Comparison of ENCODE assay signal across 8 mouse cellular contexts in genomic region chr3:90220088-90220487, GRCm38 (mm10). TPM values are rescaled to one million over a fixed set of nuclear protein-coding genes. Genes with fewer than 3 reads are reported as not detected.
DNase-seq lines count a peak whose midpoint lies in the region; ATAC-seq and TF ChIP-seq lines count a peak whose summit lies in the region.

No protein-coding gene starts in this region.

- peak overlapping the region; percentile 78 for H3K4me2 ChIP-seq in forebrain, postnatal 0 days (ENCODE audit: low read depth)
- peak overlapping the region; percentile 70 for H3K4me2 ChIP-seq in limb, embryonic 12.5 days
- peak overlapping the region; percentile 68 for H3K4me2 ChIP-seq in midbrain, embryonic 12.5 days (replicated peaks)
- H3K4me2 ChIP-seq in stomach, embryonic 16.5 days (ENCODE audit: low read depth, low read length), result peak overlapping the region; percentile 72

- H3K27ac ChIP-seq in forebrain, postnatal 0 days (ENCODE audit: low read depth, low read length), result peak overlapping the region; percentile 52; the same call in 1 of the 2 replicates
- peak overlapping the region; percentile 91 for H3K27ac ChIP-seq in limb, embryonic 12.5 days
- peak overlapping the region; percentile 69 for H3K27ac ChIP-seq in midbrain, embryonic 12.5 days (replicated peaks)
- peak overlapping the region; percentile 92 for H3K27ac ChIP-seq in stomach, embryonic 16.5 days (ENCODE audit: low read length)

- peak; percentile 77 for TF ChIP-seq CTCF in forebrain, postnatal 0 days (IDR thresholded peaks at IDR 0.05; ENCODE audit: low read depth)

- ATAC-seq in forebrain, postnatal 0 days, result peak; percentile 80
- ATAC-seq in inflammation-experienced regulatory T-cells, adult 6 months, result peak; percentile 77
- ATAC-seq in limb, embryonic 12.5 days (ENCODE audit: insufficient number of reproducible peaks, insufficient read depth, low FRiP score, low TSS enrichment, low read depth), result no peak
- 0 out of 2 replicates have a peak, but pooled peaks have one; percentile 31 for ATAC-seq in midbrain, embryonic 12.5 days (ENCODE audit: low FRiP score, low read depth)
- ATAC-seq in stomach, embryonic 16.5 days (ENCODE audit: insufficient read depth, low FRiP score), result peak; percentile 66

- DNase-seq in urinary bladder, postnatal 14 days (ENCODE audit: low spot score), result peak; percentile 47
- DNase-seq in urinary bladder, postnatal 4 days (ENCODE audit: low spot score in 2 of 2), result no peak
- peak; percentile 81 for DNase-seq in cerebellum, adult 9-10 months
- DNase-seq in forebrain, postnatal 0 days, result peak; percentile 82

- H3K27me3 ChIP-seq in forebrain, postnatal 0 days (ENCODE audit: insufficient read depth, low read length), result no peaks in the 10 kb centered on the region
- no peaks in the 10 kb centered on the region for H3K27me3 ChIP-seq in limb, embryonic 12.5 days
- no peaks in the 10 kb centered on the region for H3K27me3 ChIP-seq in midbrain, embryonic 12.5 days
- no peaks in the 10 kb centered on the region for H3K27me3 ChIP-seq in stomach, embryonic 16.5 days (ENCODE audit: control insufficient read depth, insufficient read depth, low read length)

- no peaks in the 10 kb centered on the region for H3K9me3 ChIP-seq in forebrain, postnatal 0 days (ENCODE audit: low read length)
- H3K9me3 ChIP-seq in limb, embryonic 12.5 days, result no peaks in the 10 kb centered on the region
- no peaks in the 10 kb centered on the region for H3K9me3 ChIP-seq in midbrain, embryonic 12.5 days
- H3K9me3 ChIP-seq in stomach, embryonic 16.5 days (replicated peaks; ENCODE audit: control insufficient read depth, low read length), result no peaks in the 10 kb centered on the region

- no peaks in the 10 kb centered on the region for H3K36me3 ChIP-seq in forebrain, postnatal 0 days (ENCODE audit: insufficient read depth)
- H3K36me3 ChIP-seq in limb, embryonic 12.5 days, result peaks cover 25% of the 10 kb centered on the region
- 0 out of 2 replicates have a peak, but pooled peaks cover 5% of the 10 kb centered on the region for H3K36me3 ChIP-seq in midbrain, embryonic 12.5 days
- peaks cover 4% of the 10 kb centered on the region; the same call in 1 of the 2 replicates for H3K36me3 ChIP-seq in stomach, embryonic 16.5 days (ENCODE audit: control insufficient read depth, insufficient read depth, low read length)

- 13% methylated on average over 6 of the region's 6 CpGs for WGBS in forebrain, postnatal 0 days
- 17% methylated on average over 6 of the region's 6 CpGs for WGBS in limb, embryonic 12.5 days
- WGBS in midbrain, embryonic 12.5 days, result 16% methylated on average over 6 of the region's 6 CpGs
- WGBS in stomach, embryonic 16.5 days, result 5% methylated on average over 6 of the region's 6 CpGs

- H3K4me3 ChIP-seq in forebrain, postnatal 0 days (ENCODE audit: low read depth, low read length), result peak overlapping the region; percentile 37
- H3K4me3 ChIP-seq in limb, embryonic 12.5 days (replicated peaks), result peak overlapping the region; percentile 57
- H3K4me3 ChIP-seq in midbrain, embryonic 12.5 days, result peak overlapping the region; percentile 45
- H3K4me3 ChIP-seq in stomach, embryonic 16.5 days (replicated peaks; ENCODE audit: low read length), result peak overlapping the region; percentile 62

- peak overlapping the region; percentile 41; the same call in 1 of the 2 replicates for H3K9ac ChIP-seq in forebrain, postnatal 0 days
- H3K9ac ChIP-seq in limb, embryonic 12.5 days (replicated peaks), result no peak overlapping the region
- peak overlapping the region; percentile 48 for H3K9ac ChIP-seq in midbrain, embryonic 12.5 days (replicated peaks)
- peak overlapping the region; percentile 79 for H3K9ac ChIP-seq in stomach, embryonic 16.5 days (ENCODE audit: low read length)

- 0 out of 2 replicates have a peak, but pooled peaks cover 5% of the 10 kb centered on the region for H3K4me1 ChIP-seq in forebrain, postnatal 0 days (ENCODE audit: insufficient read depth)
- H3K4me1 ChIP-seq in limb, embryonic 12.5 days (replicated peaks), result peaks cover 21% of the 10 kb centered on the region
- peaks cover 20% of the 10 kb centered on the region for H3K4me1 ChIP-seq in midbrain, embryonic 12.5 days
- peaks cover 13% of the 10 kb centered on the region for H3K4me1 ChIP-seq in stomach, embryonic 16.5 days (ENCODE audit: control insufficient read depth, insufficient read depth, low read length)

RNA-seq across cellular contexts. Expression of gene Rab13, which starts 6.6 kb away (rescaled TPM):
- total RNA-seq in forebrain, postnatal 0 days (2014; rRNA removed), result 9.8 and 11.4 TPM in 2 replicates
- 16.3 and 20.1 TPM in 2 replicates for polyA plus RNA-seq in forebrain, postnatal 0 days (2015; fragmentation: Nextera tagmentation; extraction: Ambion mirVana)
- under 1 TPM in 2 of 3 experiments, not detected in 1; 0.58 to 0.94 TPM for polyA plus RNA-seq in inflammation-experienced regulatory T-cells, adult 6 months (2017; shearing (Covaris generic))
- polyA plus RNA-seq in limb, embryonic 12.5 days (2016; fragmentation: Nextera tagmentation; extraction: Ambion mirVana), result 28.2 and 29.8 TPM in 2 replicates
- polyA plus RNA-seq in midbrain, embryonic 12.5 days (2016; fragmentation: Nextera tagmentation; extraction: Ambion mirVana), result 21.3 and 24.2 TPM in 2 replicates
- polyA plus RNA-seq in stomach, embryonic 16.5 days (2015; fragmentation: Nextera tagmentation; extraction: Ambion mirVana), result 30.5 and 33.1 TPM in 2 replicates

RNA-seq across cellular contexts. Expression of gene Rps27, which starts 6.6 kb away (rescaled TPM):
- 2,552 and 3,359 TPM in 2 replicates for total RNA-seq in forebrain, postnatal 0 days (2014; rRNA removed)
- polyA plus RNA-seq in forebrain, postnatal 0 days (2015; fragmentation: Nextera tagmentation; extraction: Ambion mirVana), result 824 and 1,232 TPM in 2 replicates
- 1,000 to 10,000 TPM; 3,921 to 9,955 (median 8,802) TPM for polyA plus RNA-seq in inflammation-experienced regulatory T-cells, adult 6 months (2017; shearing (Covaris generic))
- polyA plus RNA-seq in limb, embryonic 12.5 days (2016; fragmentation: Nextera tagmentation; extraction: Ambion mirVana), result 1,443 and 1,486 TPM in 2 replicates
- polyA plus RNA-seq in midbrain, embryonic 12.5 days (2016; fragmentation: Nextera tagmentation; extraction: Ambion mirVana), result 962 and 971 TPM in 2 replicates
- polyA plus RNA-seq in stomach, embryonic 16.5 days (2015; fragmentation: Nextera tagmentation; extraction: Ambion mirVana), result 1,106 and 1,465 TPM in 2 replicates

RNA-seq across cellular contexts. Expression of gene Jtb, which starts 11.3 kb away (rescaled TPM):
- 70.1 and 75.7 TPM in 2 replicates for total RNA-seq in forebrain, postnatal 0 days (2014; rRNA removed)
- polyA plus RNA-seq in forebrain, postnatal 0 days (2015; fragmentation: Nextera tagmentation; extraction: Ambion mirVana), result 131 and 139 TPM in 2 replicates
- 10 to 100 TPM; 61.4 to 73.4 (median 68.5) TPM for polyA plus RNA-seq in inflammation-experienced regulatory T-cells, adult 6 months (2017; shearing (Covaris generic))
- 86.2 and 88.6 TPM in 2 replicates for polyA plus RNA-seq in limb, embryonic 12.5 days (2016; fragmentation: Nextera tagmentation; extraction: Ambion mirVana)
- 96.1 and 97.8 TPM in 2 replicates for polyA plus RNA-seq in midbrain, embryonic 12.5 days (2016; fragmentation: Nextera tagmentation; extraction: Ambion mirVana)
- 92.3 and 104 TPM in 2 replicates for polyA plus RNA-seq in stomach, embryonic 16.5 days (2015; fragmentation: Nextera tagmentation; extraction: Ambion mirVana)

RNA-seq across cellular contexts. Expression of gene Creb3l4, which starts 23.2 kb away (rescaled TPM):
- 1.4 and 2.7 TPM in 2 replicates for total RNA-seq in forebrain, postnatal 0 days (2014; rRNA removed)
- polyA plus RNA-seq in forebrain, postnatal 0 days (2015; fragmentation: Nextera tagmentation; extraction: Ambion mirVana), result 0.91 and 1.0 TPM in 2 replicates
- not detected for polyA plus RNA-seq in inflammation-experienced regulatory T-cells, adult 6 months (2017; shearing (Covaris generic))
- polyA plus RNA-seq in limb, embryonic 12.5 days (2016; fragmentation: Nextera tagmentation; extraction: Ambion mirVana), result 11.7 and 12.9 TPM in 2 replicates
- 3.8 and 3.9 TPM in 2 replicates for polyA plus RNA-seq in midbrain, embryonic 12.5 days (2016; fragmentation: Nextera tagmentation; extraction: Ambion mirVana)
- 28.9 and 34.4 TPM in 2 replicates for polyA plus RNA-seq in stomach, embryonic 16.5 days (2015; fragmentation: Nextera tagmentation; extraction: Ambion mirVana)

RNA-seq across cellular contexts. Expression of gene Slc39a1, which starts 27.9 kb away (rescaled TPM):
- total RNA-seq in forebrain, postnatal 0 days (2014; rRNA removed), result 68.1 and 72.0 TPM in 2 replicates
- 50.0 and 51.6 TPM in 2 replicates for polyA plus RNA-seq in forebrain, postnatal 0 days (2015; fragmentation: Nextera tagmentation; extraction: Ambion mirVana)
- 10 to 100 TPM; 35.0 to 72.7 (median 59.5) TPM for polyA plus RNA-seq in inflammation-experienced regulatory T-cells, adult 6 months (2017; shearing (Covaris generic))
- polyA plus RNA-seq in limb, embryonic 12.5 days (2016; fragmentation: Nextera tagmentation; extraction: Ambion mirVana), result 56.8 and 62.0 TPM in 2 replicates
- 50.5 and 55.1 TPM in 2 replicates for polyA plus RNA-seq in midbrain, embryonic 12.5 days (2016; fragmentation: Nextera tagmentation; extraction: Ambion mirVana)
- polyA plus RNA-seq in stomach, embryonic 16.5 days (2015; fragmentation: Nextera tagmentation; extraction: Ambion mirVana), result 101 and 122 TPM in 2 replicates

Comparison
In these comparisons a context has a peak if more than half of its experiments do, and no peak if none do; other contexts are left out.
1. DNase-seq: peak in urinary bladder, postnatal 14 days (single experiment), cerebellum, adult 9-10 months (single experiment) and forebrain, postnatal 0 days (single experiment); none in urinary bladder, postnatal 4 days (0 of 2).
2. Peak in every context shown above with its lines, with median percentiles within 50 percentile points of each other: H3K27ac ChIP-seq, H3K4me2 ChIP-seq and H3K4me3 ChIP-seq.